Mouse (Mus musculus) C2C12 (cell line): ENCODE measurements at regions not wholly inside any gene's neighbourhood (a gene's known extent, or its start where the extent isn't known, plus 50 kb on each side); places are given as distances from the start of the nearest gene placed in this dataset.

Experiments
- CTCF ChIP-seq: IDR thresholded peaks from one replicate; pipeline ENCODE4 v1.5.1; 2011; ENCODE audit not compliant: control insufficient read depth, insufficient read depth, insufficient read length
- USF1 ChIP-seq: IDR thresholded peaks from one replicate; pipeline ENCODE4 v1.6.1; 2011; ENCODE audit warnings: low read depth, mild to moderate bottlenecking, control low read depth, moderate library complexity

DNA sequence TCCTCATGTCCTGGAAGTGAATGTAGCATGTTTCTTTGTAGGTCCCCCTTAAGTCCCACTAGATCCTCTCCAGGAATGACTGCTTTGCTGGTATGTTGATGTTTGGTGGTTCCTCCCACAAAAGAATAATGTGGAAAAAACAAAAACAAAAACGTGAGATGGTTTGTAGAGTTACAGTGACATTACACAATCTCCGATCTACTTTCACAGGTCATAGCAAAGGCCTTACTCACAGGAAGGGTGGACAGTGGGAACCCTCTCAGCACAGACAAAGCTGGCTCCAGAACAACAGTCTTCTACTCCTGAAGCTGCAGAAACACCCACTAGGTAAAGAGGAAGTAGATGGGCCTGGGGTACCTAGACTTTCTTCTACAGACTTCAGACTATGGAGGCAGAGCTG is 122.2 kb downstream of the Cog6 start:
- TF ChIP-seq CTCF: no peak
- TF ChIP-seq USF1: no peak
